Mouse (Mus musculus) stomach, embryonic 15.5 days (tissue): ENCODE results near the gene Hist1h1e. TPM values are rescaled to one million over a fixed set of nuclear protein-coding genes. Genes with fewer than 3 reads are reported as not detected.
"Not testable (repeated sequence)": the region's sequence is repeated elsewhere in the genome, so short reads cannot be mapped to it uniquely, and the experiment has no call there.

Experiments
- ATAC-seq: fragments of 200-750 bp; cut with Nextera tagmentation; 2 replicates; pipeline ENCODE4 v1.8.0; 2017; ENCODE audit warnings: low read depth, moderate number of reproducible peaks, moderate TSS enrichment; ENCODE audit not compliant: insufficient read depth, low FRiP score
- H3K27ac ChIP-seq: fragments of 300-500 bp; sonication (generic); 2 replicates; pipeline ENCODE4 v1.5.1; 2015; ENCODE audit warnings: mild to moderate bottlenecking, inconsistent platforms
- H3K27me3 ChIP-seq: fragments of 300-500 bp; sonication (generic); replicated peaks from 2 replicates; pipeline ENCODE4 v1.6.1; 2015; ENCODE audit warnings: inconsistent platforms
- H3K36me3 ChIP-seq: fragments of 300-500 bp; sonication (generic); 2 replicates; pipeline ENCODE4 v1.6.1; 2015; ENCODE audit warnings: inconsistent platforms
- H3K4me1 ChIP-seq: fragments of 300-500 bp; sonication (generic); 2 replicates; pipeline ENCODE4 v1.6.1; 2015; ENCODE audit warnings: inconsistent platforms
- H3K4me2 ChIP-seq: fragments of 300-500 bp; sonication (generic); 2 replicates; pipeline ENCODE4 v1.6.1; 2015; ENCODE audit warnings: mild to moderate bottlenecking, inconsistent platforms
- H3K4me3 ChIP-seq: fragments of 300-500 bp; sonication (generic); replicated peaks from 2 replicates; pipeline ENCODE4 v1.5.1; 2015; ENCODE audit warnings: inconsistent platforms
- H3K9ac ChIP-seq: fragments of 300-500 bp; sonication (generic); 2 replicates; pipeline ENCODE4 v1.6.1; 2015; ENCODE audit warnings: inconsistent platforms
- H3K9me3 ChIP-seq: fragments of 300-500 bp; sonication (generic); 2 replicates; pipeline ENCODE4 v1.6.1; 2016; ENCODE audit warnings: inconsistent platforms
- WGBS: fragments of 180-500 bp; shearing (Covaris S2); methylation state at CpG from one replicate; pipeline ENCODE4 v1.1.7; 2015; 5-methylcytosine and 5-hydroxymethylcytosine counted together
- polyA plus RNA-seq: library from polyadenylated mRNA; unstranded; fragments of >200 nt; fragmentation: Nextera tagmentation; extraction: Ambion mirVana; gene quantifications from 2 replicates; pipeline ENCODE4 v1.2.1, GENCODE M21; 2015

The Hist1h1e gene
- polyA plus RNA-seq, 1 experiment from 2014 or later, result 25.3 TPM

GRCm38 (mm10) chr13:23586099-23586939, 36.0 kb downstream of the Hist1h1e start:
- ATAC-seq, result no peak
- 1% methylated on average over 22 of the region's 22 CpGs for WGBS
- peak overlapping the region; percentile 32 for H3K4me3 ChIP-seq
- H3K27me3 ChIP-seq, result no peaks in the 10 kb centered on the region
- no peaks in the 10 kb centered on the region for H3K36me3 ChIP-seq
- H3K4me1 ChIP-seq, result peaks cover 10% of the 10 kb centered on the region; the same call in 1 of the 2 replicates
- peak overlapping the region; percentile 12; the same call in 1 of the 2 replicates for H3K9ac ChIP-seq
- H3K27ac ChIP-seq, result peak overlapping the region; percentile 96
- H3K9me3 ChIP-seq, result no peaks in the 10 kb centered on the region
- H3K4me2 ChIP-seq, result peak overlapping the region; percentile 71

GRCm38 (mm10) chr13:23585442-23586098, 36.8 kb downstream of the Hist1h1e start:
- H3K36me3 ChIP-seq, H3K27me3 ChIP-seq, H3K9me3 ChIP-seq: not testable (repeated sequence)
- Histone ChIP-seq H3K4me2 (peak overlapping the region; percentile 71), H3K27ac (peak overlapping the region; percentile 95), H3K4me1 (peaks cover 10% of the 10 kb centered on the region; the same call in 1 of the 2 replicates), H3K4me3 (peak overlapping the region; percentile 45), H3K9ac (peak overlapping the region; percentile 42)
- ATAC-seq, result peak; percentile 86
- under 1% methylated on average over 32 of the region's 36 CpGs for WGBS

- no peaks in the 10 kb centered on the region for H3K36me3 ChIP-seq
- peak overlapping the region; percentile 95 for H3K27ac ChIP-seq
- no peaks in the 10 kb centered on the region for H3K27me3 ChIP-seq
- peaks cover 10% of the 10 kb centered on the region; the same call in 1 of the 2 replicates for H3K4me1 ChIP-seq
- peak overlapping the region; percentile 45 for H3K4me3 ChIP-seq
- no peaks in the 10 kb centered on the region for H3K9me3 ChIP-seq
- H3K9ac ChIP-seq, result peak overlapping the region; percentile 42
- peak overlapping the region; percentile 71 for H3K4me2 ChIP-seq
- under 1% methylated on average over 21 of the region's 21 CpGs for WGBS
- ATAC-seq, result no peak
Observed at GRCm38 (mm10) chr13:23585029-23585441, 37.3 kb downstream of the Hist1h1e start.

GRCm38 (mm10) chr13:23584331-23584730, 38.0 kb downstream of the Hist1h1e start:
- H3K9ac ChIP-seq, result no peak overlapping the region
- peak overlapping the region; percentile 95 for H3K27ac ChIP-seq
- peak overlapping the region; percentile 71 for H3K4me2 ChIP-seq
- no peaks in the 10 kb centered on the region for H3K9me3 ChIP-seq
- H3K4me1 ChIP-seq, result peaks cover 10% of the 10 kb centered on the region; the same call in 1 of the 2 replicates
- H3K36me3 ChIP-seq, result no peaks in the 10 kb centered on the region
- peak overlapping the region; percentile 45; the same call in 1 of the 2 replicates for H3K4me3 ChIP-seq
- no peaks in the 10 kb centered on the region for H3K27me3 ChIP-seq
- ATAC-seq, result no peak

GRCm38 (mm10) chr13:23583387-23584068, 38.8 kb downstream of the Hist1h1e start:
- H3K27ac ChIP-seq, result peak overlapping the region; percentile 86
- H3K4me1 ChIP-seq, result peaks cover 10% of the 10 kb centered on the region; the same call in 1 of the 2 replicates
- ATAC-seq, result no peak
- H3K27me3 ChIP-seq, result no peaks in the 10 kb centered on the region
- no peaks in the 10 kb centered on the region for H3K9me3 ChIP-seq
- H3K4me2 ChIP-seq, result no peak overlapping the region
- no peak overlapping the region for H3K4me3 ChIP-seq
- H3K36me3 ChIP-seq, result no peaks in the 10 kb centered on the region
- no peak overlapping the region for H3K9ac ChIP-seq

- H3K27me3 ChIP-seq, result no peaks in the 10 kb centered on the region
- peaks cover 10% of the 10 kb centered on the region; the same call in 1 of the 2 replicates for H3K4me1 ChIP-seq
- no peaks in the 10 kb centered on the region for H3K9me3 ChIP-seq
- H3K27ac ChIP-seq, result peak overlapping the region; percentile 86
- peak overlapping the region; percentile 75 for H3K4me2 ChIP-seq
- ATAC-seq, result no peak
- peak overlapping the region; percentile 46; the same call in 1 of the 2 replicates for H3K9ac ChIP-seq
- WGBS, result 8% methylated on average over 6 of the region's 6 CpGs
- no peaks in the 10 kb centered on the region for H3K36me3 ChIP-seq
- H3K4me3 ChIP-seq, result peak overlapping the region; percentile 50
Observed at GRCm38 (mm10) chr13:23582219-23583056, 39.9 kb downstream of the Hist1h1e start.

GRCm38 (mm10) chr13:23581408-23582218, 40.7 kb downstream of the Hist1h1e start, which contains the start of gene Hist1h4d:
Hist1h4d (plus strand) TSS chr13:23581598.
- peak; percentile 91 for ATAC-seq
- Histone ChIP-seq H3K4me3 (peak within 1 kb of the TSS; percentile 50), H3K27me3 (no peaks in the 10 kb centered on the region), H3K36me3 (no peaks in the 10 kb centered on the region), H3K27ac (peak within 1 kb of the TSS; percentile 86), H3K9ac (peak within 1 kb of the TSS; percentile 46), H3K9me3 (no peaks in the 10 kb centered on the region), H3K4me2 (peak within 1 kb of the TSS; percentile 75), H3K4me1 (peaks cover 12% of the 10 kb centered on the region; the same call in 1 of the 2 replicates)
- WGBS, result under 1% methylated on average over 43 of the region's 43 CpGs

GRCm38 (mm10) chr13:23577835-23578234, 44.5 kb downstream of the Hist1h1e start:
- WGBS, result 96% methylated on average over 1 of the region's 1 CpGs

GRCm38 (mm10) chr13:23576906-23577639, 45.3 kb downstream of the Hist1h1e start:
- H3K9me3 ChIP-seq, result no peaks in the 10 kb centered on the region
- no peak for ATAC-seq
- WGBS, result 27% methylated on average over 6 of the region's 6 CpGs

More at GRCm38 (mm10) chr13:23577835-23578234, 44.5 kb downstream of the Hist1h1e start:
- Histone ChIP-seq H3K9ac (no peak overlapping the region), H3K36me3 (no peaks in the 10 kb centered on the region), H3K27ac (no peak overlapping the region), H3K27me3 (no peaks in the 10 kb centered on the region), H3K4me2 (no peak overlapping the region), H3K4me3 (no peak overlapping the region), H3K4me1 (peaks cover 14% of the 10 kb centered on the region; the same call in 1 of the 2 replicates), H3K9me3 (no peaks in the 10 kb centered on the region)
- ATAC-seq, result no peak

More at GRCm38 (mm10) chr13:23576906-23577639, 45.3 kb downstream of the Hist1h1e start:
- Histone ChIP-seq H3K36me3 (no peaks in the 10 kb centered on the region), H3K27me3 (no peaks in the 10 kb centered on the region), H3K4me3 (peak overlapping the region; percentile 44), H3K27ac (peak overlapping the region; percentile 86), H3K9ac (no peak overlapping the region; the same call in 1 of the 2 replicates), H3K4me1 (peaks cover 10% of the 10 kb centered on the region; the same call in 1 of the 2 replicates), H3K4me2 (peak overlapping the region; percentile 71)
